Mouse (Mus musculus) megakaryocyte, embryonic 14.5 days (primary cell): ENCODE data around the gene Tubgcp2.

Source experiments
- FLI1 ChIP-seq: IDR thresholded peaks from 2 replicates; pipeline ENCODE4 v1.6.1; 2012; ENCODE audit warnings: low read length, inconsistent platforms, mixed read lengths
- GATA1 ChIP-seq: IDR thresholded peaks from 3 replicates; pipeline ENCODE4 v1.6.1; 2012; ENCODE audit warnings: mixed read lengths, low read length, inconsistent platforms, borderline replicate concordance

GRCm38 (mm10) chr7:140081408-140082241, 45.2 kb upstream of the Tubgcp2 start:
- no peak for TF ChIP-seq GATA1
- TF ChIP-seq FLI1: no peak
